Mouse (Mus musculus) heart, adult 2 months (tissue): ENCODE results near the gene Rrn3. TPM values are rescaled to one million over a fixed set of nuclear protein-coding genes. Genes with fewer than 3 reads are reported as not detected.
"Not testable (repeated sequence)": the region's sequence is repeated elsewhere in the genome, so short reads cannot be mapped to it uniquely, and the experiment has no call there.

Experiments used
- DNase-seq, 2 experiments: peaks; one replicate each; pipeline ENCODE4 v3.0.0; 2021
- H3K27ac ChIP-seq: fragments of 200-600 bp; 2 replicates; pipeline ENCODE4 v1.8.1; 2022
- H3K27me3 ChIP-seq: fragments of 200-500 bp; 2 replicates; pipeline ENCODE4 v1.6.1; 2012; ENCODE audit warnings: mild to moderate bottlenecking, low read length, inconsistent platforms, mixed read lengths; ENCODE audit not compliant: control insufficient read depth, insufficient read depth
- H3K36me3 ChIP-seq: fragments of 200-500 bp; 2 replicates; pipeline ENCODE4 v1.6.1; 2012; ENCODE audit warnings: low read length, inconsistent platforms; ENCODE audit not compliant: control insufficient read depth, insufficient read depth
- H3K4me1 ChIP-seq: fragments of 200-500 bp; 2 replicates; pipeline ENCODE4 v1.6.1; 2011; ENCODE audit warnings: low read length; ENCODE audit not compliant: control insufficient read depth, insufficient read depth
- H3K4me3 ChIP-seq: fragments of 200-600 bp; 2 replicates; pipeline ENCODE4 v1.8.1; 2022
- H3K79me2 ChIP-seq: fragments of 200-500 bp; replicated peaks from 2 replicates; pipeline ENCODE4 v1.6.1; 2012; ENCODE audit warnings: mild to moderate bottlenecking, inconsistent platforms, low read length, moderate library complexity, mixed read lengths; ENCODE audit not compliant: control insufficient read depth, insufficient read depth
- H3K9ac ChIP-seq: fragments of 200-500 bp; 2 replicates; pipeline ENCODE4 v1.6.1; 2012; ENCODE audit warnings: low read depth, mild to moderate bottlenecking, control low read depth, inconsistent platforms, low read length, mixed read lengths
- CTCF ChIP-seq: fragments of 200-600 bp; IDR thresholded peaks from 2 replicates; pipeline ENCODE4 v1.8.1; 2022; ENCODE audit warnings: antibody characterized with exemption, mild to moderate bottlenecking, moderate library complexity
- EP300 ChIP-seq: fragments of 200-500 bp; IDR thresholded peaks from 2 replicates; pipeline ENCODE4 v1.6.1; 2011; ENCODE audit warnings: low read depth, low read length, control low read depth; ENCODE audit not compliant: insufficient read depth
- POLR2A ChIP-seq: fragments of 200-500 bp; IDR thresholded peaks from 2 replicates; pipeline ENCODE4 v1.6.1; 2011; ENCODE audit warnings: mild to moderate bottlenecking, low read depth, low read length, control low read depth; ENCODE audit not compliant: insufficient read depth
- WGBS: fragments of 180-500 bp; shearing (Covaris S2); methylation state at CpG from one replicate; pipeline ENCODE4 v1.1.7; 2018; 5-methylcytosine and 5-hydroxymethylcytosine counted together
- intact Hi-C: fragments of 180-260 bp; cut with DNase I; formaldehyde crosslinking; loops from one replicate; pipeline ENCODE4 v1.15.1; 2025
- polyA plus RNA-seq: library from polyadenylated mRNA; depleted of rRNA; stranded (reverse); fragments of >200 nt; gene quantifications from 2 replicates; pipeline ENCODE4 v1.2.3, GENCODE M21; 2012
- total RNA-seq, 2 experiments: library from RNA; stranded (reverse); gene quantifications; 2 replicates each; pipeline ENCODE4 v1.2.3; 2021

Gene Rrn3
- total and polyA plus RNA-seq, 3 experiments: 17.2 to 38.3 (median 37.9) TPM

- intact Hi-C loops: loop anchor here (2.0 to 5.0 kb wide), 2 partner anchors 26 to 109 kb away; partner anchors contain the start of genes 3110001I22Rik and Bfar
- whole genome bisulfite sequencing: 26% methylated on average over 8 of the region's 8 CpGs
- DNase-seq: no peak
- no peak for TF ChIP-seq POLR2A
- TF ChIP-seq EP300: no peak
- TF ChIP-seq CTCF: no peak
- H3K27ac ChIP-seq: peak overlapping the region; percentile 93
- H3K4me1 ChIP-seq: peaks cover 4% of the 10 kb centered on the region
- peak overlapping the region; percentile 86 for H3K4me3 ChIP-seq
- 0 out of 2 replicates have a peak overlapping the region, but pooled peaks have one; percentile 50 for H3K9ac ChIP-seq
- peaks cover 10% of the 10 kb centered on the region for H3K36me3 ChIP-seq
- H3K27me3 ChIP-seq: no peaks in the 10 kb centered on the region
- H3K79me2 ChIP-seq: no peaks in the 10 kb centered on the region
These were observed 708 bp downstream of the Rrn3 start for GRCm38 (mm10) chr16:13781216-13781615.

GRCm38 (mm10) chr16:13785932-13786331 is 5.4 kb downstream of the Rrn3 start:
- H3K27ac ChIP-seq: no peak overlapping the region
- no peaks in the 10 kb centered on the region for H3K27me3 ChIP-seq
- TF ChIP-seq POLR2A (no peak), CTCF (no peak), EP300 (no peak)
- no peaks in the 10 kb centered on the region; the same call in 1 of the 2 replicates for H3K79me2 ChIP-seq
- no peak for DNase-seq
- peaks cover 12% of the 10 kb centered on the region for H3K36me3 ChIP-seq
- 80% methylated on average over 3 of the region's 3 CpGs for WGBS
- H3K4me3 ChIP-seq: no peak overlapping the region
- H3K4me1 ChIP-seq: no peaks in the 10 kb centered on the region
- H3K9ac ChIP-seq: no peak overlapping the region
- intact Hi-C loops: no loop called here

- not testable (repeated sequence) for H3K4me3 ChIP-seq
- WGBS: 84% methylated on average over 2 of the region's 2 CpGs
These were observed 12.9 kb downstream of the Rrn3 start for GRCm38 (mm10) chr16:13793441-13793840.

GRCm38 (mm10) chr16:13796746-13797175 is 16.3 kb downstream of the Rrn3 start:
- no peaks in the 10 kb centered on the region for H3K27me3 ChIP-seq
- no peak for DNase-seq
- no peak overlapping the region for H3K27ac ChIP-seq
- H3K4me1 ChIP-seq: no peaks in the 10 kb centered on the region
- no peak overlapping the region for H3K4me3 ChIP-seq
- H3K79me2 ChIP-seq: no peaks in the 10 kb centered on the region
- TF ChIP-seq POLR2A (no peak), CTCF (no peak), EP300 (no peak)
- H3K36me3 ChIP-seq: no peaks in the 10 kb centered on the region; the same call in 1 of the 2 replicates
- no peak overlapping the region for H3K9ac ChIP-seq
- intact Hi-C loops: no loop called here
- WGBS: 86% methylated on average over 5 of the region's 5 CpGs

More at GRCm38 (mm10) chr16:13793441-13793840, 12.9 kb downstream of the Rrn3 start:
- H3K27me3 ChIP-seq, intact Hi-C loops, H3K27ac ChIP-seq, H3K79me2 ChIP-seq, DNase-seq, H3K9ac ChIP-seq, H3K4me1 ChIP-seq, H3K36me3 ChIP-seq: not testable (repeated sequence)

- Histone ChIP-seq H3K27me3 (no peaks in the 10 kb centered on the region), H3K9ac (no peak overlapping the region), H3K79me2 (no peaks in the 10 kb centered on the region), H3K4me3 (no peak overlapping the region), H3K27ac (no peak overlapping the region), H3K36me3 (peaks cover 3% of the 10 kb centered on the region; the same call in 1 of the 2 replicates), H3K4me1 (no peaks in the 10 kb centered on the region)
- DNase-seq: no peak
- intact Hi-C loops: no loop called here
- 93% methylated on average over 4 of the region's 4 CpGs for WGBS
- TF ChIP-seq POLR2A: no peak
- no peak for TF ChIP-seq EP300
- TF ChIP-seq CTCF: no peak
These were observed 20.7 kb downstream of the Rrn3 start for GRCm38 (mm10) chr16:13801231-13801630.

- no peaks in the 10 kb centered on the region for H3K79me2 ChIP-seq
- WGBS: 74% methylated on average over 5 of the region's 5 CpGs
- DNase-seq: no peak
- no peaks in the 10 kb centered on the region for H3K4me1 ChIP-seq
- peaks cover 6% of the 10 kb centered on the region for H3K36me3 ChIP-seq
- no peak for TF ChIP-seq EP300
- peak; percentile 22; the same call in 1 of the 2 replicates for TF ChIP-seq CTCF
- intact Hi-C loops: no loop called here
- H3K27me3 ChIP-seq: no peaks in the 10 kb centered on the region
- H3K9ac ChIP-seq: no peak overlapping the region
- no peak overlapping the region for H3K27ac ChIP-seq
- no peak overlapping the region for H3K4me3 ChIP-seq
These were observed 24.2 kb downstream of the Rrn3 start for GRCm38 (mm10) chr16:13804666-13805065.
